Mouse (Mus musculus): ENCODE results near the gene Xrcc3. TPM values are rescaled to one million over a fixed set of nuclear protein-coding genes. Genes with fewer than 3 reads are reported as not detected.

Gene Xrcc3
- polyA plus RNA-seq, 1 experiment: 4.8 TPM

- peak overlapping the region; percentile 93 for H3ac ChIP-seq (ENCODE audit: control insufficient read depth, insufficient read length, low read depth)
- no peaks in the 10 kb centered on the region for H3K27me3 ChIP-seq (ENCODE audit: control insufficient read depth, insufficient read depth, insufficient read length)
- H3K4me3 ChIP-seq (ENCODE audit: insufficient read depth, poor library complexity, severe bottlenecking): no peak overlapping the region
- TF ChIP-seq MYOD1 (IDR thresholded peaks at IDR 0.05; ENCODE audit: control insufficient read depth, insufficient read length, low read depth) (no peak), CEBPB (IDR thresholded peaks at IDR 0.05; ENCODE audit: low read depth) (no peak), USF1 (IDR thresholded peaks at IDR 0.05; ENCODE audit: low read depth) (no peak), MYOG (IDR thresholded peaks at IDR 0.05; ENCODE audit: control insufficient read depth, extremely low read depth, insufficient read length) (no peak), CTCF (IDR thresholded peaks at IDR 0.05; ENCODE audit: control insufficient read depth, insufficient read depth, insufficient read length) (no peak), MAX (IDR thresholded peaks at IDR 0.05) (no peak), FOSL1 (IDR thresholded peaks at IDR 0.05; ENCODE audit: insufficient read depth, low read length, poor library complexity, severe bottlenecking) (no peak)
- H3K79me3 ChIP-seq (ENCODE audit: low read depth): peaks cover 36% of the 10 kb centered on the region
- peaks cover 43% of the 10 kb centered on the region for H3K79me2 ChIP-seq (ENCODE audit: control insufficient read depth, insufficient read depth)
- no peaks in the 10 kb centered on the region for H3K36me3 ChIP-seq (ENCODE audit: control insufficient read depth, insufficient read depth)
Observed at GRCm38 (mm10) chr12:111757561-111758325, 55.9 kb downstream of the Xrcc3 start.

- H3K4me3 ChIP-seq (ENCODE audit: insufficient read depth, poor library complexity, severe bottlenecking): no peak overlapping the region
- H3K79me3 ChIP-seq (ENCODE audit: low read depth): peaks cover 26% of the 10 kb centered on the region
- H3ac ChIP-seq (ENCODE audit: control insufficient read depth, insufficient read length, low read depth): no peak overlapping the region
- no peaks in the 10 kb centered on the region for H3K36me3 ChIP-seq (ENCODE audit: control insufficient read depth, insufficient read depth)
- H3K79me2 ChIP-seq (ENCODE audit: control insufficient read depth, insufficient read depth): peaks cover 33% of the 10 kb centered on the region
- H3K27me3 ChIP-seq (ENCODE audit: control insufficient read depth, insufficient read depth, insufficient read length): no peaks in the 10 kb centered on the region
- TF ChIP-seq MYOD1 (IDR thresholded peaks at IDR 0.05; ENCODE audit: control insufficient read depth, insufficient read length, low read depth) (peak; percentile 40), MAX (IDR thresholded peaks at IDR 0.05) (peak; percentile 65), FOSL1 (IDR thresholded peaks at IDR 0.05; ENCODE audit: insufficient read depth, low read length, poor library complexity, severe bottlenecking) (no peak), USF1 (IDR thresholded peaks at IDR 0.05; ENCODE audit: low read depth) (no peak)
Observed at GRCm38 (mm10) chr12:111756698-111757082, 57.0 kb downstream of the Xrcc3 start.

GRCm38 (mm10) chr12:111756082-111756697, 57.5 kb downstream of the Xrcc3 start:
- TF ChIP-seq MYOD1 (IDR thresholded peaks at IDR 0.05; ENCODE audit: control insufficient read depth, insufficient read length, low read depth) (peak; percentile 91), FOSL1 (IDR thresholded peaks at IDR 0.05; ENCODE audit: insufficient read depth, low read length, poor library complexity, severe bottlenecking) (no peak), CEBPB (IDR thresholded peaks at IDR 0.05; ENCODE audit: low read depth) (no peak)
- H3K4me3 ChIP-seq (ENCODE audit: insufficient read depth, poor library complexity, severe bottlenecking): no peak overlapping the region
- peaks cover 21% of the 10 kb centered on the region for H3K79me3 ChIP-seq (ENCODE audit: low read depth)
- no peaks in the 10 kb centered on the region for H3K27me3 ChIP-seq (ENCODE audit: control insufficient read depth, insufficient read depth, insufficient read length)
- no peak overlapping the region for H3ac ChIP-seq (ENCODE audit: control insufficient read depth, insufficient read length, low read depth)
- no peaks in the 10 kb centered on the region for H3K36me3 ChIP-seq (ENCODE audit: control insufficient read depth, insufficient read depth)
- peaks cover 28% of the 10 kb centered on the region for H3K79me2 ChIP-seq (ENCODE audit: control insufficient read depth, insufficient read depth)

- H3K36me3 ChIP-seq (ENCODE audit: control insufficient read depth, insufficient read depth): no peaks in the 10 kb centered on the region
- no peak overlapping the region for H3K4me3 ChIP-seq (ENCODE audit: insufficient read depth, poor library complexity, severe bottlenecking)
- TF ChIP-seq USF1 (IDR thresholded peaks at IDR 0.05; ENCODE audit: low read depth) (no peak), CEBPB (IDR thresholded peaks at IDR 0.05; ENCODE audit: low read depth) (no peak), MYOD1 (IDR thresholded peaks at IDR 0.05; ENCODE audit: control insufficient read depth, insufficient read length, low read depth) (no peak), FOSL1 (IDR thresholded peaks at IDR 0.05; ENCODE audit: insufficient read depth, low read length, poor library complexity, severe bottlenecking) (no peak), MAX (IDR thresholded peaks at IDR 0.05) (no peak), CTCF (IDR thresholded peaks at IDR 0.05; ENCODE audit: control insufficient read depth, insufficient read depth, insufficient read length) (no peak), MYOG (IDR thresholded peaks at IDR 0.05; ENCODE audit: control insufficient read depth, extremely low read depth, insufficient read length) (no peak)
- H3K79me3 ChIP-seq (ENCODE audit: low read depth): peaks cover 13% of the 10 kb centered on the region
- no peak overlapping the region for H3ac ChIP-seq (ENCODE audit: control insufficient read depth, insufficient read length, low read depth)
- peaks cover 18% of the 10 kb centered on the region for H3K79me2 ChIP-seq (ENCODE audit: control insufficient read depth, insufficient read depth)
- no peaks in the 10 kb centered on the region for H3K27me3 ChIP-seq (ENCODE audit: control insufficient read depth, insufficient read depth, insufficient read length)
Observed at GRCm38 (mm10) chr12:111755231-111755630, 58.4 kb downstream of the Xrcc3 start.

- Histone ChIP-seq H3K36me3 (ENCODE audit: control insufficient read depth, insufficient read depth) (no peaks in the 10 kb centered on the region), H3K79me3 (ENCODE audit: low read depth) (peaks cover 8% of the 10 kb centered on the region), H3K79me2 (ENCODE audit: control insufficient read depth, insufficient read depth) (peaks cover 13% of the 10 kb centered on the region), H3K27me3 (ENCODE audit: control insufficient read depth, insufficient read depth, insufficient read length) (no peaks in the 10 kb centered on the region), H3ac (ENCODE audit: control insufficient read depth, insufficient read length, low read depth) (no peak overlapping the region), H3K4me3 (ENCODE audit: insufficient read depth, poor library complexity, severe bottlenecking) (no peak overlapping the region)
- TF ChIP-seq MAX (IDR thresholded peaks at IDR 0.05) (no peak), FOSL1 (IDR thresholded peaks at IDR 0.05; ENCODE audit: insufficient read depth, low read length, poor library complexity, severe bottlenecking) (no peak), MYOD1 (IDR thresholded peaks at IDR 0.05; ENCODE audit: control insufficient read depth, insufficient read length, low read depth) (no peak), USF1 (IDR thresholded peaks at IDR 0.05; ENCODE audit: low read depth) (no peak), CTCF (IDR thresholded peaks at IDR 0.05; ENCODE audit: control insufficient read depth, insufficient read depth, insufficient read length) (no peak), MYOG (IDR thresholded peaks at IDR 0.05; ENCODE audit: control insufficient read depth, extremely low read depth, insufficient read length) (no peak), CEBPB (IDR thresholded peaks at IDR 0.05; ENCODE audit: low read depth) (no peak)
Observed at GRCm38 (mm10) chr12:111754710-111755109, 59.0 kb downstream of the Xrcc3 start.

Measured in C2C12 (cell line).